Comparison of ENCODE assay signal across 13 mouse cellular contexts in genomic region chr2:4421757-4422156, GRCm38 (mm10).
DNase-seq lines count a peak whose midpoint lies in the region; ATAC-seq and TF ChIP-seq lines count a peak whose summit lies in the region.
"Had no signal": no experiment of that assay in that cellular context is flagged by ENCODE, and none has a peak within 500 bp of the region (broad histone marks: within the 10 kb centered on the region; RNA-seq: fewer than 3 reads in every experiment).

No protein-coding gene starts in this region.

- H3K9me3 ChIP-seq in heart, embryonic 12.5 days (replicated peaks), result no peaks in the 10 kb centered on the region
- H3K9me3 ChIP-seq in limb, embryonic 10.5 days (replicated peaks), result no peaks in the 10 kb centered on the region
- no peaks in the 10 kb centered on the region for H3K9me3 ChIP-seq in hindbrain, embryonic 13.5 days
- H3K9me3 ChIP-seq: liver, embryonic 13.5 days had no signal

- CTCF ChIA-PET in Patski (lab: Charles Lee), result interaction anchor here (1.5 kb wide), 1 partner anchor 12 kb away, joined by 4 read pairs; no protein-coding TSS in a partner anchor

- ATAC-seq in Patski, result peak; percentile 96
- peak; percentile 63 for ATAC-seq in heart, embryonic 12.5 days (ENCODE audit: insufficient number of reproducible peaks, low FRiP score)
- ATAC-seq in hindbrain, embryonic 13.5 days (ENCODE audit: low FRiP score), result no peak

- WGBS in heart, embryonic 12.5 days, result 23% methylated on average over 2 of the region's 2 CpGs
- 14% methylated on average over 2 of the region's 2 CpGs for WGBS in limb, embryonic 10.5 days
- whole genome bisulfite sequencing in hindbrain, embryonic 13.5 days, result 52% methylated on average over 2 of the region's 2 CpGs

- in situ Hi-C loops in Patski (cut with MboI; ENCODE audit: low pct_unique_long_range_greater_than_20kb), result no loop called here

- no peaks in the 10 kb centered on the region for H3K27me3 ChIP-seq in Patski
- no peaks in the 10 kb centered on the region for H3K27me3 ChIP-seq in heart, embryonic 12.5 days (replicated peaks)
- H3K27me3 ChIP-seq in limb, embryonic 10.5 days (ENCODE audit: low read depth, poor library complexity, severe bottlenecking), result no peaks in the 10 kb centered on the region
- no peaks in the 10 kb centered on the region for H3K27me3 ChIP-seq in hindbrain, embryonic 13.5 days
- H3K27me3 ChIP-seq: liver, embryonic 13.5 days had no signal

- DNase-seq in 3T3-L1 (ENCODE audit: low read depth, low spot score) (peak; percentile 96), Patski (ENCODE audit: low read depth, low spot score) (no peak)
- peak; percentile 47 for DNase-seq in limb, embryonic 10.5 days (ENCODE audit: low spot score)
- no peak for DNase-seq in left cerebral cortex, adult 9 months (ENCODE audit: low spot score in 2 of 2)
- DNase-seq in cerebellum, adult 9-10 months, result no peak
- DNase-seq in cerebellum, postnatal 25 days, result no peak
- DNase-seq: adrenal gland, postnatal 25 days; cerebellum, postnatal 36 days; layer of hippocampus, adult 9-11 months; liver, embryonic 13.5 days; thymus, postnatal 36 days had no signal

- no peak overlapping the region for H3K4me2 ChIP-seq in heart, embryonic 12.5 days
- no peak overlapping the region for H3K4me2 ChIP-seq in hindbrain, embryonic 13.5 days
- H3K4me2 ChIP-seq: liver, embryonic 13.5 days had no signal

- H3K4me1 ChIP-seq in heart, embryonic 12.5 days (replicated peaks), result peaks cover 9% of the 10 kb centered on the region; the same call in 1 of the 2 replicates
- H3K4me1 ChIP-seq in limb, embryonic 10.5 days, result peaks cover 20% of the 10 kb centered on the region
- peaks cover 26% of the 10 kb centered on the region for H3K4me1 ChIP-seq in hindbrain, embryonic 13.5 days (replicated peaks)
- H3K4me1 ChIP-seq: liver, embryonic 13.5 days had no signal

- POLR2A ChIA-PET in Patski (lab: Charles Lee), result interaction anchor here (0.6 to 0.7 kb wide), 3 partner anchors 9 to 37 kb away, joined by 3 to 4 read pairs (median 3); no protein-coding TSS in a partner anchor

- no peak overlapping the region for H3K27ac ChIP-seq in heart, embryonic 12.5 days (ENCODE audit: poor library complexity, severe bottlenecking)
- H3K27ac ChIP-seq in limb, embryonic 10.5 days, result peak overlapping the region; percentile 61
- H3K27ac ChIP-seq in hindbrain, embryonic 13.5 days, result no peak overlapping the region
- H3K27ac ChIP-seq: liver, embryonic 13.5 days had no signal

- no peak for TF ChIP-seq CTCF in Patski (IDR thresholded peaks at IDR 0.05)

- H3K9ac ChIP-seq in heart, embryonic 12.5 days, result no peak overlapping the region
- H3K9ac ChIP-seq in hindbrain, embryonic 13.5 days, result no peak overlapping the region
- H3K9ac ChIP-seq: liver, embryonic 13.5 days had no signal

- H3K36me3 ChIP-seq in heart, embryonic 12.5 days, result no peaks in the 10 kb centered on the region
- H3K36me3 ChIP-seq in limb, embryonic 10.5 days, result peaks cover 10% of the 10 kb centered on the region
- H3K36me3 ChIP-seq in hindbrain, embryonic 13.5 days, result no peaks in the 10 kb centered on the region
- H3K36me3 ChIP-seq: liver, embryonic 13.5 days had no signal

- H3K4me3 ChIP-seq in heart, embryonic 12.5 days, result no peak overlapping the region
- H3K4me3 ChIP-seq in limb, embryonic 10.5 days, result no peak overlapping the region
- H3K4me3 ChIP-seq in hindbrain, embryonic 13.5 days, result no peak overlapping the region
- H3K4me3 ChIP-seq: liver, embryonic 13.5 days had no signal

Comparison
In these comparisons a context has a peak if more than half of its experiments do, and no peak if none do; other contexts are left out.
1. DNase-seq: peak in 3T3-L1 (single experiment) and limb, embryonic 10.5 days (single experiment); none in Patski (single experiment), left cerebral cortex, adult 9 months (0 of 2), cerebellum, adult 9-10 months (single experiment) and cerebellum, postnatal 25 days (0 of 2).